Mouse (Mus musculus): ENCODE measurements around the gene Tmem91. TPM values are rescaled to one million over a fixed set of nuclear protein-coding genes. Genes with fewer than 3 reads are reported as not detected.
A peak's percentile ranks its signal among the peaks of the same experiment; 100 is the strongest.

Tmem91 gene
- polyA plus RNA-seq, 1 experiment from 2014 or later, result 2.0 TPM

DNA sequence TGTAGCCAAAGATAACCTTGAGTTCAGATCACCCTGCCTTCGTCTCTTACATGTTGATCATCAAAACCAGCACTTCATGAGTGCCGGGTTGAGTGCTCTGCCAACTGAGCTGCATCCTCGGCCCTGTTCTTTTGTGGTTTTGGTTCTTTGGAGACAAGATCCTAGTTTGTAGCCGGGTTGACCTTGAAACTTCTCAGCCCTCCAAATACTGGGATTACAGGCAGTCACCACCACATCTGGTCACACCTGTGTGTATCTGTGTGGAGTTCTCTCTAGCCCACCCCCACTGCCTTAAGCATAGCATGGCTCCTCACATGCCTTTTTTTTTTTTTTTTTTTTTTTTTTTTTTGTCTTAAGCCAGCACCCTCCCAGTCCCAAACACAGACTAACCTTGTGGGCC is 4.9 kb downstream of the Tmem91 start:
- peaks cover 4% of the 10 kb centered on the region; the same call in 1 of the 2 replicates for H3K36me3 ChIP-seq (ENCODE audit: insufficient read depth, low read length)
- peaks cover 4% of the 10 kb centered on the region; the same call in 1 of the 2 replicates for H3K27me3 ChIP-seq (replicated peaks; ENCODE audit: insufficient read depth, low read length)
- H3K4me2 ChIP-seq (replicated peaks; ENCODE audit: low read depth, low read length), result no peak overlapping the region
- DNase-seq (ENCODE audit: low spot score), result no peak
- 85% methylated on average over 4 of the region's 4 CpGs for WGBS
- H3K9me3 ChIP-seq (ENCODE audit: low read length), result no peaks in the 10 kb centered on the region
- H3K4me3 ChIP-seq (ENCODE audit: low read depth, low read length), result no peak overlapping the region
- no peak overlapping the region for H3K27ac ChIP-seq (ENCODE audit: low read length)
- no peak for TF ChIP-seq EP300 (IDR thresholded peaks at IDR 0.05)
- no peak for TF ChIP-seq CTCF (IDR thresholded peaks at IDR 0.05)
- no peak overlapping the region for H3K9ac ChIP-seq (replicated peaks; ENCODE audit: low read depth)
- peaks cover 3% of the 10 kb centered on the region; the same call in 1 of the 2 replicates for H3K4me1 ChIP-seq (ENCODE audit: insufficient read depth, low read depth, low read length)
- no peak for ATAC-seq

DNA sequence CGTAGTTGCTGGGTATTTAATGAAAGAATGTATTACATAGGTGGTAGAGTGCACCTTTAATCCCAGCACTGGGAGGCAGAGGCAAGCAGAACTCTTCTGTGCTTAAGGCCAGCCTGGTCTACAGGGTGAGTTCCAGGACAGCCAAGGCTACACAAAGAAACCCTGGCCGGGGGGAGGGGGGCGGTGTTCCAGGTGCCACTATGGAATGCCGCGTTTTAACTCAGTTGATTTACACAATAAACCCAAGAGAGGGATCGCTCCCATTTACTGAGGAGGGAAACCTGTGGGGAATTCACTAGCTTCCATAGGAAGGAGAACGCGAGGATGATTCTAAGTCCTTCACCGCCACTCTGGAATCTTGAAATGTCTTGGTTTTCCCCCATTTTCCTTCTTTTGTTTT is 5.3 kb downstream of the Tmem91 start:
- H3K27ac ChIP-seq (ENCODE audit: low read length), result no peak overlapping the region
- H3K4me3 ChIP-seq (ENCODE audit: low read depth, low read length), result no peak overlapping the region
- no peak for TF ChIP-seq EP300 (IDR thresholded peaks at IDR 0.05)
- TF ChIP-seq CTCF (IDR thresholded peaks at IDR 0.05), result no peak
- no peak overlapping the region for H3K9ac ChIP-seq (replicated peaks; ENCODE audit: low read depth)
- H3K4me1 ChIP-seq (ENCODE audit: insufficient read depth, low read depth, low read length), result no peaks in the 10 kb centered on the region; the same call in 1 of the 2 replicates
- H3K27me3 ChIP-seq (replicated peaks; ENCODE audit: insufficient read depth, low read length), result peaks cover 4% of the 10 kb centered on the region; the same call in 1 of the 2 replicates
- H3K4me2 ChIP-seq (replicated peaks; ENCODE audit: low read depth, low read length), result no peak overlapping the region
- 84% methylated on average over 9 of the region's 9 CpGs for WGBS
- ATAC-seq, result no peak
- DNase-seq (ENCODE audit: low spot score), result no peak
- H3K36me3 ChIP-seq (ENCODE audit: insufficient read depth, low read length), result peaks cover 4% of the 10 kb centered on the region; the same call in 1 of the 2 replicates
- no peaks in the 10 kb centered on the region for H3K9me3 ChIP-seq (ENCODE audit: low read length)

GRCm38 (mm10) chr7:25669158-25669557 is 5.8 kb downstream of the Tmem91 start:
- Histone ChIP-seq H3K27me3 (replicated peaks; ENCODE audit: insufficient read depth, low read length) (no peaks in the 10 kb centered on the region), H3K4me2 (replicated peaks; ENCODE audit: low read depth, low read length) (no peak overlapping the region), H3K4me1 (ENCODE audit: insufficient read depth, low read depth, low read length) (no peaks in the 10 kb centered on the region), H3K36me3 (ENCODE audit: insufficient read depth, low read length) (peaks cover 9% of the 10 kb centered on the region; the same call in 1 of the 2 replicates), H3K4me3 (ENCODE audit: low read depth, low read length) (no peak overlapping the region), H3K9me3 (ENCODE audit: low read length) (no peaks in the 10 kb centered on the region), H3K27ac (ENCODE audit: low read length) (no peak overlapping the region), H3K9ac (replicated peaks; ENCODE audit: low read depth) (no peak overlapping the region)
- WGBS, result 83% methylated on average over 10 of the region's 10 CpGs
- ATAC-seq (no peak), DNase-seq (ENCODE audit: low spot score) (no peak)
- TF ChIP-seq EP300 (IDR thresholded peaks at IDR 0.05) (no peak), CTCF (IDR thresholded peaks at IDR 0.05) (no peak)

- H3K4me1 ChIP-seq (ENCODE audit: insufficient read depth, low read depth, low read length), result no peaks in the 10 kb centered on the region
- H3K27me3 ChIP-seq (replicated peaks; ENCODE audit: insufficient read depth, low read length), result no peaks in the 10 kb centered on the region
- H3K9ac ChIP-seq (replicated peaks; ENCODE audit: low read depth), result no peak overlapping the region
- ATAC-seq (no peak), DNase-seq (ENCODE audit: low spot score) (no peak)
- H3K27ac ChIP-seq (ENCODE audit: low read length), result no peak overlapping the region
- TF ChIP-seq CTCF (IDR thresholded peaks at IDR 0.05), result no peak
- TF ChIP-seq EP300 (IDR thresholded peaks at IDR 0.05), result no peak
- H3K9me3 ChIP-seq (ENCODE audit: low read length), result no peaks in the 10 kb centered on the region
- H3K4me3 ChIP-seq (ENCODE audit: low read depth, low read length), result no peak overlapping the region
- WGBS, result 92% methylated on average over 8 of the region's 8 CpGs
- H3K36me3 ChIP-seq (ENCODE audit: insufficient read depth, low read length), result peaks cover 10% of the 10 kb centered on the region; the same call in 1 of the 2 replicates
- H3K4me2 ChIP-seq (replicated peaks; ENCODE audit: low read depth, low read length), result no peak overlapping the region
Observed at GRCm38 (mm10) chr7:25666381-25666780, 8.6 kb downstream of the Tmem91 start.

DNA sequence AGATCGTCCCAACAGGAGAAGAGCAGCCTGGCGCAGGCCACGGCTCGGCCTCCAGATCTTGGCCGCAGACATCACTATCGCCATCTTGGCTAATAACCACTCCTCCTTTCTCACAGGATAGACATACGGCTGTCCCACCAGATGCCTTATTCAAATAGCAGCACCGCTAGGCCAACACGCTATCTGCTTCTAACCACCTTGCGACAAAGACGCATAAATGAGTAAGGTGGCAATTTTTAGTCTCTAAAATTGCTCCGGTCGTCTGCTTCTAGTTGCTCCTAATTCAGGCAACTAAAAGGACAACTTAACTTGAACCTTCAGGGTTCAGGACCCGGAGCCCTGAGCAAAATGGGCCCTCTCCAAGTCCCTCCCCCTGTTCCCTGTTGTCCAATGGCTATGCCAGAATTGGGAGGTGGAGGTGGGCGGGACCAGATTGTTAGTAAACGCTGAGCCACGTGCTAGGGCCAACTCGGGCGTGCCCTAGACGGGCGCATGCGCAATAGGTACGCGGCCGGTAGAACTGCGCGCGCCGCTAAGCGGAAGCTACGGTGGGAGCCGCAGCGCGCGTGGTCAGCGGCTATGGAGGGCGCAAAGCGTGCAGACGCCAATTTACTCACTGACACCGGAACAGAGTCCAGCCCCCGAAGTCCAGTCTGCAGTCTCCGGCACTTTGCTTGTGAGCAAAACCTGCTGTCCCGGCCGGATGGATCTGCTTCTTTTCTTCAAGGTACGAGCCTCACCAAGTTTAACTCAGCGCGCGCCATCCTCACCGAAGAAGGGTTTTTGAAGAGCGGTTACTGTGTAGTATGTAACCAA is 16.1 kb downstream of the Tmem91 start, which contains the start of the genes Bckdha and Exosc5:
Gene Bckdha, minus strand, starts transcription at position 325 of the 816 bp plus-strand sequence.
Gene Exosc5, plus strand, starts transcription at position 508 of the 816 bp plus-strand sequence.
- Histone ChIP-seq H3K9ac (replicated peaks; ENCODE audit: low read depth) (peak within 1 kb of the TSS; percentile 58), H3K36me3 (ENCODE audit: insufficient read depth, low read length) (no peaks in the 10 kb centered on the region), H3K4me2 (replicated peaks; ENCODE audit: low read depth, low read length) (peak within 1 kb of the TSS; percentile 73), H3K9me3 (ENCODE audit: low read length) (no peaks in the 10 kb centered on the region), H3K27ac (ENCODE audit: low read length) (peak within 1 kb of the TSS; percentile 79), H3K27me3 (replicated peaks; ENCODE audit: insufficient read depth, low read length) (no peaks in the 10 kb centered on the region), H3K4me1 (ENCODE audit: insufficient read depth, low read depth, low read length) (peaks cover 5% of the 10 kb centered on the region; the same call in 1 of the 2 replicates), H3K4me3 (ENCODE audit: low read depth, low read length) (peak within 1 kb of the TSS; percentile 61)
- ATAC-seq, result peak; percentile 99
- DNase-seq (ENCODE audit: low spot score), result peak; percentile 100
- under 1% methylated on average over 50 of the region's 50 CpGs for WGBS
- TF ChIP-seq CTCF (IDR thresholded peaks at IDR 0.05) (no peak; the same call in 1 of the 2 replicates), EP300 (IDR thresholded peaks at IDR 0.05) (peak; percentile 98)

GRCm38 (mm10) chr7:25657785-25658184 is 17.2 kb downstream of the Tmem91 start:
- peak; percentile 44 for DNase-seq (ENCODE audit: low spot score)
- Histone ChIP-seq H3K4me2 (replicated peaks; ENCODE audit: low read depth, low read length) (peak overlapping the region; percentile 73), H3K27me3 (replicated peaks; ENCODE audit: insufficient read depth, low read length) (no peaks in the 10 kb centered on the region), H3K27ac (ENCODE audit: low read length) (peak overlapping the region; percentile 79), H3K9ac (replicated peaks; ENCODE audit: low read depth) (peak overlapping the region; percentile 58), H3K9me3 (ENCODE audit: low read length) (no peaks in the 10 kb centered on the region), H3K4me3 (ENCODE audit: low read depth, low read length) (peak overlapping the region; percentile 60), H3K36me3 (ENCODE audit: insufficient read depth, low read length) (no peaks in the 10 kb centered on the region), H3K4me1 (ENCODE audit: insufficient read depth, low read depth, low read length) (peaks cover 5% of the 10 kb centered on the region; the same call in 1 of the 2 replicates)
- no peak for ATAC-seq
- TF ChIP-seq EP300 (IDR thresholded peaks at IDR 0.05), result no peak
- TF ChIP-seq CTCF (IDR thresholded peaks at IDR 0.05), result no peak
- WGBS, result 25% methylated on average over 10 of the region's 10 CpGs

Data from lung, postnatal 0 days (tissue).